In the genomic region with DNA sequence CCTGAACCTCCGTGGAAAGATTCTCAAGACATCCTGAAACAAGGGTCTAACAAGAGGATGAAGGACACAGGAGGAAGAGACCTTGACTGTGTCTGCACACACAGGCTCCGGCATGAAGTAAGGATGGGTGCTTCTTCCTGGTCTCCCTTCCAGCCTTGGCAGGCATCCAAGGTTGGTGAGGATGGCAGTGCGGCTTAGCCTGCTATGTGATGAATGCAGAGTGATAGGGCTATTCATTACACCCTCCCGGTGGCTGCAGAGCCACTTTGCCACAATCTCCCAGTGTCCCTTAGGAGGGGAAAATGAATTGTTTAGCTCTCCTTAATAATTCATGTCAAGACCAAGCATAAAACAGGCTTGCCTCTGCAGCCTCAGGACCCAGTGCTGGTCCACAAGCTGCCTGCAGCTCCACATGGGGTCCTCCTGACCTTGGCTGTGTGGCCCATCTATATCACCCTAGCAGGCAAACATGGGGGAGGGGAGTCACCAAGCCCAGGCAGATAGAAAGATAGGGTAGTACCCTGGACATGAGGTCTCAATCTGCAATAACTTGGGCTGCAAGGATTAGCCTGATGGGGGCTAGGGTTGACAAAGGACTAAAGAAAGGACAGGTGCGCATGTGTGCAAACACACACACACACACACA, we compare ENCODE assay signal across 10 mouse cellular contexts. TPM values are rescaled to one million over a fixed set of nuclear protein-coding genes. Genes with fewer than 3 reads are reported as not detected.
DNase-seq lines count a peak whose midpoint lies in the region; ATAC-seq lines count a peak whose summit lies in the region.
"Had no signal": no experiment of that assay in that cellular context is flagged by ENCODE, and none has a peak within 500 bp of the region (broad histone marks: within the 10 kb centered on the region; RNA-seq: fewer than 3 reads in every experiment).

No protein-coding gene starts in this region.

- no peak overlapping the region for H3K4me3 ChIP-seq in heart, embryonic 12.5 days
- no peak overlapping the region for H3K4me3 ChIP-seq in lung, embryonic 15.5 days

- intact Hi-C loops in heart, postnatal 14 days (cut with DNase I) = no loop called here

- 0 out of 2 replicates have a peak overlapping the region, but pooled peaks have one; percentile 7 for H3K4me2 ChIP-seq in heart, embryonic 12.5 days
- no peak overlapping the region for H3K4me2 ChIP-seq in lung, embryonic 15.5 days

- no peak for ATAC-seq in heart, embryonic 12.5 days (ENCODE audit: insufficient number of reproducible peaks, low FRiP score)
- ATAC-seq in lung, embryonic 15.5 days (ENCODE audit: borderline replicate concordance, extremely low read depth, low FRiP score, low TSS enrichment) = no peak
- no peak for ATAC-seq in frontal cortex, adult (ENCODE audit: low TSS enrichment)

- H3K27ac ChIP-seq in heart, embryonic 12.5 days (ENCODE audit: poor library complexity, severe bottlenecking) = peak overlapping the region; percentile 50
- 0 out of 2 replicates have a peak overlapping the region, but pooled peaks have one; percentile 75 for H3K27ac ChIP-seq in lung, embryonic 15.5 days
- H3K27ac ChIP-seq: liver, embryonic 14.5 days had no signal

- peaks cover 90% of the 10 kb centered on the region for H3K4me1 ChIP-seq in heart, embryonic 12.5 days (replicated peaks)
- peaks cover 92% of the 10 kb centered on the region for H3K4me1 ChIP-seq in lung, embryonic 15.5 days

- no peaks in the 10 kb centered on the region for H3K36me3 ChIP-seq in heart, embryonic 12.5 days
- H3K36me3 ChIP-seq in lung, embryonic 15.5 days = no peaks in the 10 kb centered on the region

- no peaks in the 10 kb centered on the region for H3K9me3 ChIP-seq in heart, embryonic 12.5 days (replicated peaks)
- no peaks in the 10 kb centered on the region for H3K9me3 ChIP-seq in lung, embryonic 15.5 days
- H3K9me3 ChIP-seq: G1E had no signal

- 0 out of 2 replicates have a peak overlapping the region, but pooled peaks have one; percentile 18 for H3K9ac ChIP-seq in heart, embryonic 12.5 days
- H3K9ac ChIP-seq in lung, embryonic 15.5 days = no peak overlapping the region
- H3K9ac ChIP-seq: liver, embryonic 14.5 days had no signal

- DNase-seq in heart, postnatal 14 days = no peak
- no peak for DNase-seq in lung, postnatal 25 days (ENCODE audit: low spot score)
- DNase-seq in Muller cell, postnatal 12 days (ENCODE audit: inconsistent ontology term) = peak; percentile 78
- peak; percentile 21 for DNase-seq in large intestine, adult 2 months (ENCODE audit: low read depth, low spot score)
- DNase-seq in thymus, postnatal 25 days = no peak

- WGBS in heart, embryonic 12.5 days = 31% methylated on average over 4 of the region's 5 CpGs
- WGBS in lung, embryonic 15.5 days = 50% methylated on average over 5 of the region's 5 CpGs
- 39% methylated on average over 5 of the region's 5 CpGs for WGBS in large intestine, adult 2 months

- H3K27me3 ChIP-seq in heart, embryonic 12.5 days (replicated peaks) = no peaks in the 10 kb centered on the region
- H3K27me3 ChIP-seq in lung, embryonic 15.5 days = no peaks in the 10 kb centered on the region

RNA-seq across cellular contexts. Expression of gene Tspan32, which starts 7.5 kb away (rescaled TPM):
- polyA plus RNA-seq in heart, embryonic 12.5 days (2016; fragmentation: Nextera tagmentation; extraction: Ambion mirVana) = 7.0 and 7.7 TPM in 2 replicates
- total RNA-seq in heart, postnatal 14 days (2021) = 1 to 10 TPM in 1 of 2 experiments, under 1 TPM in 1; 0.91 to 1.1 TPM
- 1.9 and 2.8 TPM in 2 replicates for polyA plus RNA-seq in lung, embryonic 15.5 days (2015; fragmentation: Nextera tagmentation; extraction: Ambion mirVana)
- 6.2 and 6.4 TPM in 2 replicates for polyA plus RNA-seq in large intestine, adult 2 months (2012; rRNA removed)

RNA-seq across cellular contexts. Expression of gene Cd81, which starts 40.2 kb away (rescaled TPM):
- 701 and 712 TPM in 2 replicates for polyA plus RNA-seq in heart, embryonic 12.5 days (2016; fragmentation: Nextera tagmentation; extraction: Ambion mirVana)
- 100 to 1,000 TPM; 505 to 506 TPM for total RNA-seq in heart, postnatal 14 days (2021)
- 694 and 720 TPM in 2 replicates for polyA plus RNA-seq in lung, embryonic 15.5 days (2015; fragmentation: Nextera tagmentation; extraction: Ambion mirVana)
- 203 and 264 TPM in 2 replicates for polyA plus RNA-seq in large intestine, adult 2 months (2012; rRNA removed)

RNA-seq across cellular contexts. Expression of gene Ascl2, which starts 43.3 kb away (rescaled TPM):
- 0.23 and 0.31 TPM in 2 replicates for polyA plus RNA-seq in heart, embryonic 12.5 days (2016; fragmentation: Nextera tagmentation; extraction: Ambion mirVana)
- total RNA-seq in heart, postnatal 14 days (2021) = under 1 TPM in 1 of 2 experiments, not detected in 1; 0.12 TPM
- polyA plus RNA-seq in lung, embryonic 15.5 days (2015; fragmentation: Nextera tagmentation; extraction: Ambion mirVana) = 3.4 and 3.5 TPM in 2 replicates
- 10.0 and 10.1 TPM in 2 replicates for polyA plus RNA-seq in large intestine, adult 2 months (2012; rRNA removed)
- total RNA-seq: G1E had no signal
- polyA plus RNA-seq: G1E had no signal

RNA-seq across cellular contexts. Expression of gene Tssc4, which starts 56.7 kb away (rescaled TPM):
- 57.1 and 61.7 TPM in 2 replicates for polyA plus RNA-seq in heart, embryonic 12.5 days (2016; fragmentation: Nextera tagmentation; extraction: Ambion mirVana)
- total RNA-seq in heart, postnatal 14 days (2021) = 10 to 100 TPM; 19.0 to 20.7 TPM
- polyA plus RNA-seq in lung, embryonic 15.5 days (2015; fragmentation: Nextera tagmentation; extraction: Ambion mirVana) = 105 and 107 TPM in 2 replicates
- polyA plus RNA-seq in large intestine, adult 2 months (2012; rRNA removed) = 66.3 and 72.9 TPM in 2 replicates

Comparison
In these comparisons a context has a peak if more than half of its experiments do, and no peak if none do; other contexts are left out.
1. DNase-seq: peak in Muller cell, postnatal 12 days (single experiment) and large intestine, adult 2 months (single experiment); none in heart, postnatal 14 days (0 of 2), lung, postnatal 25 days (single experiment) and thymus, postnatal 25 days (single experiment).